Mouse (Mus musculus) spleen, postnatal 10 days (tissue): ENCODE data around the gene Lacc1.

ENCODE experiments used
- DNase-seq, 2 experiments: peaks; one replicate each; pipeline ENCODE4 v3.0.0; 2021 to 2022; ENCODE audit warnings: low spot score in 2 of 2

Lacc1 gene

GRCm38 (mm10) chr14:76979569-76979968 lies 57.1 kb downstream of the Lacc1 start:
- no peak for DNase-seq
